Mouse (Mus musculus) hematopoietic stem cell, adult 5-6 weeks (primary cell): ENCODE results near the gene Olfr372. TPM values are rescaled to one million over a fixed set of nuclear protein-coding genes. Genes with fewer than 3 reads are reported as not detected.
A peak's percentile ranks its signal among the peaks of the same experiment; 100 is the strongest.
"Not testable (repeated sequence)": the region's sequence is repeated elsewhere in the genome, so short reads cannot be mapped to it uniquely, and the experiment has no call there.

Experiments
- ATAC-seq, 2 experiments: fragments of 125-278 bp in 1 of 2; replicated peaks in 1 of 2; 2 replicates each; pipeline ENCODE4 v1.8.0; 2016 to 2017; ENCODE audit warnings: inconsistent platforms in 2 of 2, mild to moderate bottlenecking in 2 of 2, moderate number of reproducible peaks in 2 of 2, low read depth in 1 of 2, moderate TSS enrichment in 1 of 2; ENCODE audit not compliant: low FRiP score in 2 of 2, poor library complexity in 2 of 2, severe bottlenecking in 2 of 2, insufficient read depth in 1 of 2, low TSS enrichment in 1 of 2
- total RNA-seq: library from RNA; stranded (forward); fragments of 172-1452, 232-1000 nt; gene quantifications from 2 replicates; pipeline ENCODE4 v1.2.3, GENCODE M21; 2017

Gene Olfr372
- total RNA-seq, 1 experiment from 2014 or later: not detected

- not testable (repeated sequence) for ATAC-seq
These were observed 41.9 kb downstream of the Olfr372 start, which contains the start of gene Olfr373 for GRCm38 (mm10) chr8:72082877-72083276. Gene Olfr373 (plus strand): TSS chr8:72083177.

DNA sequence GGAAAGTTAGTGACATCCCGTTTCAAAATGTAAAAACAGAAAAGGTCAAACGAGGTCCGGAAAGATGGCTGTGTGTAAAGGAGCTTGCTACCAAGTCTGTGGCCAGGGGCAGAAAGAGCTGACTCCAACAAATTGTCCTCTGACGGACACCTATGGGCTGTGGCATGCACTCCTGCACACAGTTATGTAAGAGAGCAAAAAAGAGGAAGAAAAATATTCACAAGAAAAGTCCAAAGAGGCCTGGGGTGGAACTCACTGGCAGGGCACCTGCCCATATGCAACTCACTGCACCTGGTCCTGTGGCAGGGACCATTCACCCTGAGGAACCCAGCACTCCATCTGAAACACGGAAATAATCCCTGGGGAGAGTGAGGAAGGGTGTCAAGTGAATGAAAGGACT, 43.7 kb downstream of the Olfr372 start:
- peak; percentile 88 to 93 for ATAC-seq

GRCm38 (mm10) chr8:72087611-72088010, 46.6 kb downstream of the Olfr372 start:
- not testable (repeated sequence) for ATAC-seq

DNA sequence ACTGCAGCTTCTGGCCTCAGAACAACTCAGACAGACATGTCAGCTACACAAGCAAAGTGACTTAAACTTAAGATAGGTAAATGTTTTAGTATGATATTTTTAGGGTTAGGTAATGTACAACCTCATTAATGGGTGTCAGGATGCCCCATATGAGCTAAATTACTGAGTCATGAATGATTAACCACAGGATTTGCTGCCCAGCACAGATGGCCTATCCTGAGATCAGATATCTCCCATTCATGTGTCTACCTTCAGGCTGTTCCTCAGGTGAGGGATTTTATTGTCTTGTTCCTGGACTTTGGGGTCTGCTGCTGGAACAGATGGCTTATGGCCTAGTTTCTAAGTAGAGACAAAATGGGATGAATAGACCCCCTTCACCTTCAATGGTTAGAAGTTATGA, 55.7 kb downstream of the Olfr372 start:
- not testable (repeated sequence) for ATAC-seq

DNA sequence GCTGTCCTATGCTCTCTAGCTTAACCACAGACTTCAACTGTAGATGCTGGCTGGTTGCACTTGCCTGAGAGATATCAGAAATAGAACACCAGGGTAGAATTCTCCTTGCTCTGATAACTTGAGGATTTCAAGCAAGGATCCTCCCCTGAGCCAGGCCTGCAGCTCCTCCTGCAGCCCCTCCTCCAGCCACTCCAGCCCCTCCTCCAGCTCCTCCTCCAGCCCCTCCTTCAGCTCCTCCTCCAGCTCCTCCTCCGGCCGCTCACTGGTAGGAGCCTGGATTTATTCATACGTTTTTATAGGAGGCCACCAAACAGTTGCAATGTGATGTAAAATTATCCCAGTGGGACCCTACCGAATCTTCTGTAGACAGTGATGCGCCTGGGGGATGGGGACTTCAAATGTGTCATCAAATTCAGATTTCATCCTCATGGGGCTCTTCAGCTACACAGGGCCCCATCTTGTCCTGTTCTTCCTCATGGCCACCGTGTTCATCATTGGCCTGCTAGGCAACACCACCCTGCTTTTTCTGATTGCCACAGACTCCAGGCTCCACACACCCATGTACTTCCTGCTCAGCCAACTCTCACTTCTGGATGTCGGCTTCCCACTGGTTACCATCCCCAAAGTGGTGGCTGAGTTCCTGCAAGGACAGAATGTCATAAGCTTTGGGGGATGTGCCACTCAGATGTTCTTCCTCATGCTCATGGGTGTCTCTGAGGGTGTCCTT, 58.5 kb downstream of the Olfr372 start:
- not testable (repeated sequence) for ATAC-seq

DNA sequence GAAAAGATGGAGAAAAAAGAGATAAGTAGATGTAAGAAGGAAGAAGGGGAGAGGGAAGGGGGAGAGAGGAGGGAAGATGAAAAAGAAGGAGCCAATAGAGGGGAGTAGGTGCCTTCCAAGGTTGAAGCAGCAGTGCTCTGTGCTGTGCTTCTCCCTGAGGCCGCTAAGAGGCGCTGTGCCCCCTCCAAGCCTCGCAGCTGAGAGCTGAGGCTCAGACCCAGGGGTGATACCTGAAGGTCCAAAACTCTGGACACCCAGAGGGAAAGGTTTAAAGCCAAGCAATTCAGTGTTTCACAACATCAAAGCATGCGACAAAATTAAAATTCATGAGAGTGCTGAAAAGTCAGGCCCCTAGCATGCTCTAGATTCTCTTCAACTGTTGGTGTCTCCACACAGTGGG, 64.1 kb downstream of the Olfr372 start:
- ATAC-seq: no peak

DNA sequence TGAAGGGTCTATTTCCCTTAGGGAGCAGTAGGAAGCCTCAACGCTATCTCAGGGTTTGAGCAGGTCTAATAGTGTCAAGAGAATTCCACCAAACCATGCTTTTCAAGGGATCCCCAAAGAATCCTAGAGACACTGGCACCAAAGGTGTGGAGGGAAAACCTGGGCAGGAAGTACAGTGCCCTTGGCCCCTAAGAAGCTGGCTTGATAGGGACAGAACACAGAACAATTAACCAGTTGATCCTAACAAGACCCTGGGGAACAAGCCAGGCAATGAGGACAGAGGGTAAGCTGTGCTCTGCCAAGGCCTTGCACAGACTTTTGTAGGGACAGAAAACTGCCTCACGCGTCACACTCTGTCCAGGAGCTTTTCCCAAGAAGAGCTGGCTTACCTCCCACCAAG, 65.7 kb downstream of the Olfr372 start, which contains the start of gene Olfr374:
TSS of gene Olfr374 (plus strand) at position 301 of the 400 bp plus-strand sequence.
- ATAC-seq: no peak

Other genes with a start within 250 kb of the Olfr372 start
- 6.6 and 9.9 TPM in 2 replicates for gene Zfp709, start 159.2 kb upstream of the Olfr372 start, total RNA-seq
- 10.8 and 14.6 TPM in 2 replicates for gene Zfp882, start 132.6 kb upstream of the Olfr372 start, total RNA-seq
- gene Zfp617, start 132.6 kb upstream of the Olfr372 start, total RNA-seq: 12.6 and 20.3 TPM in 2 replicates
- gene Zfp961, start 90.2 kb upstream of the Olfr372 start, total RNA-seq: 21.1 and 40.6 TPM in 2 replicates
- 1.3 and 3.4 TPM in 2 replicates for gene Cyp4f18, start 31.6 kb upstream of the Olfr372 start, total RNA-seq
- not detected in 2 replicates for gene Olfr373, start 42.0 kb downstream of the Olfr372 start, total RNA-seq
- not detected in 2 replicates for gene Olfr374, start 65.8 kb downstream of the Olfr372 start, total RNA-seq
- gene Tpm4, start 93.8 kb downstream of the Olfr372 start, total RNA-seq: 51.1 and 73.7 TPM in 2 replicates
- gene Rab8a, start 120.0 kb downstream of the Olfr372 start, total RNA-seq: 317 and 486 TPM in 2 replicates
- 10.1 and 14.3 TPM in 2 replicates for gene Hsh2d, start 148.4 kb downstream of the Olfr372 start, total RNA-seq
- not detected in 2 replicates for gene Cib3, start 171.6 kb downstream of the Olfr372 start, total RNA-seq
- gene Gm11034, start 172.4 kb downstream of the Olfr372 start, total RNA-seq: not detected in 2 replicates
- gene Fam32a, start 178.5 kb downstream of the Olfr372 start, total RNA-seq: 67.6 and 81.8 TPM in 2 replicates
- 70.2 and 79.2 TPM in 2 replicates for gene Ap1m1, start 198.8 kb downstream of the Olfr372 start, total RNA-seq